Mouse (Mus musculus): Measurements from ENCODE around the gene Mtch2.

DNA sequence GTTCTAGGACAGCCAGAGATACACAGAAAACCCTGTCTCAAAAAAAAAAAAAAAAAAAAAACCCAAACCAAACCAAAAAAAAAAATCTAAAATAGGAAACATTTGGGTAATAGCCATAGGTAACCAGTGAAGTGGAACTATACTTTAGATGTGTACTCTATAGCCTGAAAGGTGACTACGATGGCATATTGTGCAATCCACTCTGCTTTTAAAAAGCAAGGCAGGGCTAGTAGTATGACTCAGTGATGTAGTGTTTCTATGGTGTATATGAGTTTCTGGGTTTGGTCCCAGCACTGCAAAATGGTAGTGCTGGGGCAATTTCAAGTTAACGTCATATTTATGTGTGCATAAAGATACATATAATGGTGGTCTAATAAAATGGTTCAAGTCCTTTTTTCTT lies 59.8 kb downstream of the Mtch2 start:
- TF ChIP-seq POLR2A (IDR thresholded peaks at IDR 0.05; ENCODE audit: control insufficient read depth, extremely low read depth, insufficient read depth, low read length, poor library complexity) (no peak), CTCF (IDR thresholded peaks at IDR 0.05; ENCODE audit: borderline replicate concordance, control insufficient read depth, extremely low read depth, insufficient read depth, low read length, poor library complexity) (no peak)
